Mouse (Mus musculus): Measurements from ENCODE around the gene Bmp6. TPM values are rescaled to one million over a fixed set of nuclear protein-coding genes. Genes with fewer than 3 reads are reported as not detected.

Gene Bmp6
- 1.0 and 1.4 TPM in 2 replicates for polyA plus RNA-seq (2015; fragmentation: Nextera tagmentation; extraction: Ambion mirVana)

GRCm38 (mm10) chr13:38344713-38345430, at the start of gene Bmp6:
TSS of gene Bmp6 (plus strand) at chr13:38345107.
- H3K9me3 ChIP-seq (replicated peaks; ENCODE audit: control insufficient read depth, low read length): no peaks in the 10 kb centered on the region
- peak; percentile 94 for ATAC-seq (ENCODE audit: insufficient read depth, low FRiP score)
- H3K4me2 ChIP-seq (ENCODE audit: low read depth, low read length): peak within 1 kb of the TSS; percentile 88
- peak within 1 kb of the TSS; percentile 67 for H3K9ac ChIP-seq (ENCODE audit: low read length)
- H3K27ac ChIP-seq (ENCODE audit: low read length): no peak within 1 kb of the TSS
- H3K27me3 ChIP-seq (ENCODE audit: control insufficient read depth, insufficient read depth, low read length): peaks cover 38% of the 10 kb centered on the region
- H3K4me3 ChIP-seq (replicated peaks; ENCODE audit: low read length): peak within 1 kb of the TSS; percentile 57
- H3K36me3 ChIP-seq (ENCODE audit: control insufficient read depth, insufficient read depth, low read length): no peaks in the 10 kb centered on the region
- H3K4me1 ChIP-seq (ENCODE audit: control insufficient read depth, insufficient read depth, low read length): peaks cover 18% of the 10 kb centered on the region
- WGBS: 2% methylated on average over 54 of the region's 54 CpGs

- Histone ChIP-seq H3K4me3 (replicated peaks; ENCODE audit: low read length) (no peak overlapping the region), H3K9me3 (replicated peaks; ENCODE audit: control insufficient read depth, low read length) (no peaks in the 10 kb centered on the region), H3K9ac (ENCODE audit: low read length) (no peak overlapping the region), H3K4me1 (ENCODE audit: control insufficient read depth, insufficient read depth, low read length) (peaks cover 12% of the 10 kb centered on the region; the same call in 1 of the 2 replicates), H3K27ac (ENCODE audit: low read length) (peak overlapping the region; percentile 68), H3K27me3 (ENCODE audit: control insufficient read depth, insufficient read depth, low read length) (no peaks in the 10 kb centered on the region), H3K4me2 (ENCODE audit: low read depth, low read length) (peak overlapping the region; percentile 24; the same call in 1 of the 2 replicates), H3K36me3 (ENCODE audit: control insufficient read depth, insufficient read depth, low read length) (no peaks in the 10 kb centered on the region)
- ATAC-seq (ENCODE audit: insufficient read depth, low FRiP score): peak; percentile 63; the same call in 1 of the 2 replicates
- WGBS: 38% methylated on average over 8 of the region's 8 CpGs
Observed at GRCm38 (mm10) chr13:38296166-38296565, 48.7 kb upstream of the Bmp6 start.

GRCm38 (mm10) chr13:38296601-38297000, 48.3 kb upstream of the Bmp6 start:
- peak; percentile 46; the same call in 1 of the 2 replicates for ATAC-seq (ENCODE audit: insufficient read depth, low FRiP score)
- Histone ChIP-seq H3K27ac (ENCODE audit: low read length) (peak overlapping the region; percentile 68), H3K9ac (ENCODE audit: low read length) (no peak overlapping the region), H3K27me3 (ENCODE audit: control insufficient read depth, insufficient read depth, low read length) (no peaks in the 10 kb centered on the region), H3K36me3 (ENCODE audit: control insufficient read depth, insufficient read depth, low read length) (no peaks in the 10 kb centered on the region), H3K4me2 (ENCODE audit: low read depth, low read length) (peak overlapping the region; percentile 24; the same call in 1 of the 2 replicates), H3K4me1 (ENCODE audit: control insufficient read depth, insufficient read depth, low read length) (peaks cover 12% of the 10 kb centered on the region; the same call in 1 of the 2 replicates), H3K9me3 (replicated peaks; ENCODE audit: control insufficient read depth, low read length) (no peaks in the 10 kb centered on the region), H3K4me3 (replicated peaks; ENCODE audit: low read length) (no peak overlapping the region)
- WGBS: 20% methylated on average over 8 of the region's 8 CpGs

GRCm38 (mm10) chr13:38311125-38311524, 33.8 kb upstream of the Bmp6 start:
- H3K4me1 ChIP-seq (ENCODE audit: control insufficient read depth, insufficient read depth, low read length): peaks cover 5% of the 10 kb centered on the region; the same call in 1 of the 2 replicates
- no peaks in the 10 kb centered on the region for H3K36me3 ChIP-seq (ENCODE audit: control insufficient read depth, insufficient read depth, low read length)
- no peak overlapping the region for H3K4me3 ChIP-seq (replicated peaks; ENCODE audit: low read length)
- no peak for ATAC-seq (ENCODE audit: insufficient read depth, low FRiP score)
- H3K9ac ChIP-seq (ENCODE audit: low read length): no peak overlapping the region
- no peak overlapping the region for H3K4me2 ChIP-seq (ENCODE audit: low read depth, low read length)
- 63% methylated on average over 3 of the region's 3 CpGs for WGBS
- no peaks in the 10 kb centered on the region for H3K9me3 ChIP-seq (replicated peaks; ENCODE audit: control insufficient read depth, low read length)
- H3K27me3 ChIP-seq (ENCODE audit: control insufficient read depth, insufficient read depth, low read length): no peaks in the 10 kb centered on the region
- H3K27ac ChIP-seq (ENCODE audit: low read length): peak overlapping the region; percentile 14; the same call in 1 of the 2 replicates

- ATAC-seq (ENCODE audit: insufficient read depth, low FRiP score): peak; percentile 86; the same call in 1 of the 2 replicates
- Histone ChIP-seq H3K4me2 (ENCODE audit: low read depth, low read length) (peak overlapping the region; percentile 24), H3K36me3 (ENCODE audit: control insufficient read depth, insufficient read depth, low read length) (no peaks in the 10 kb centered on the region), H3K27ac (ENCODE audit: low read length) (peak overlapping the region; percentile 84), H3K27me3 (ENCODE audit: control insufficient read depth, insufficient read depth, low read length) (no peaks in the 10 kb centered on the region), H3K4me1 (ENCODE audit: control insufficient read depth, insufficient read depth, low read length) (peaks cover 5% of the 10 kb centered on the region; the same call in 1 of the 2 replicates), H3K9me3 (replicated peaks; ENCODE audit: control insufficient read depth, low read length) (no peaks in the 10 kb centered on the region), H3K9ac (ENCODE audit: low read length) (no peak overlapping the region; the same call in 1 of the 2 replicates), H3K4me3 (replicated peaks; ENCODE audit: low read length) (0 out of 2 replicates have a peak overlapping the region, but pooled peaks have one; percentile 5)
- 58% methylated on average over 12 of the region's 12 CpGs for WGBS
Observed at GRCm38 (mm10) chr13:38312357-38313040, 32.4 kb upstream of the Bmp6 start.

GRCm38 (mm10) chr13:38314590-38314989, 30.3 kb upstream of the Bmp6 start:
- Histone ChIP-seq H3K27me3 (ENCODE audit: control insufficient read depth, insufficient read depth, low read length) (no peaks in the 10 kb centered on the region), H3K36me3 (ENCODE audit: control insufficient read depth, insufficient read depth, low read length) (no peaks in the 10 kb centered on the region), H3K4me2 (ENCODE audit: low read depth, low read length) (no peak overlapping the region), H3K9me3 (replicated peaks; ENCODE audit: control insufficient read depth, low read length) (no peaks in the 10 kb centered on the region), H3K9ac (ENCODE audit: low read length) (no peak overlapping the region), H3K27ac (ENCODE audit: low read length) (no peak overlapping the region), H3K4me3 (replicated peaks; ENCODE audit: low read length) (no peak overlapping the region), H3K4me1 (ENCODE audit: control insufficient read depth, insufficient read depth, low read length) (peaks cover 5% of the 10 kb centered on the region; the same call in 1 of the 2 replicates)
- WGBS: 60% methylated on average over 7 of the region's 7 CpGs
- ATAC-seq (ENCODE audit: insufficient read depth, low FRiP score): no peak

- Histone ChIP-seq H3K27me3 (ENCODE audit: control insufficient read depth, insufficient read depth, low read length) (no peaks in the 10 kb centered on the region), H3K9me3 (replicated peaks; ENCODE audit: control insufficient read depth, low read length) (no peaks in the 10 kb centered on the region), H3K4me2 (ENCODE audit: low read depth, low read length) (no peak overlapping the region), H3K27ac (ENCODE audit: low read length) (no peak overlapping the region), H3K9ac (ENCODE audit: low read length) (no peak overlapping the region), H3K4me1 (ENCODE audit: control insufficient read depth, insufficient read depth, low read length) (peaks cover 2% of the 10 kb centered on the region), H3K36me3 (ENCODE audit: control insufficient read depth, insufficient read depth, low read length) (no peaks in the 10 kb centered on the region), H3K4me3 (replicated peaks; ENCODE audit: low read length) (no peak overlapping the region)
- no peak for ATAC-seq (ENCODE audit: insufficient read depth, low FRiP score)
- 64% methylated on average over 1 of the region's 1 CpGs for WGBS
Observed at GRCm38 (mm10) chr13:38318418-38318817, 26.5 kb upstream of the Bmp6 start.

GRCm38 (mm10) chr13:38320354-38320753, 24.6 kb upstream of the Bmp6 start:
- H3K9ac ChIP-seq (ENCODE audit: low read length): no peak overlapping the region
- peaks cover 5% of the 10 kb centered on the region for H3K4me1 ChIP-seq (ENCODE audit: control insufficient read depth, insufficient read depth, low read length)
- WGBS: 25% methylated on average over 10 of the region's 10 CpGs
- no peaks in the 10 kb centered on the region for H3K9me3 ChIP-seq (replicated peaks; ENCODE audit: control insufficient read depth, low read length)
- no peak overlapping the region for H3K4me3 ChIP-seq (replicated peaks; ENCODE audit: low read length)
- 0 out of 2 replicates have a peak overlapping the region, but pooled peaks have one; percentile 11 for H3K4me2 ChIP-seq (ENCODE audit: low read depth, low read length)
- no peak; the same call in 1 of the 2 replicates for ATAC-seq (ENCODE audit: insufficient read depth, low FRiP score)
- H3K27me3 ChIP-seq (ENCODE audit: control insufficient read depth, insufficient read depth, low read length): no peaks in the 10 kb centered on the region
- H3K36me3 ChIP-seq (ENCODE audit: control insufficient read depth, insufficient read depth, low read length): no peaks in the 10 kb centered on the region
- H3K27ac ChIP-seq (ENCODE audit: low read length): no peak overlapping the region

GRCm38 (mm10) chr13:38324452-38324851, 20.5 kb upstream of the Bmp6 start:
- Histone ChIP-seq H3K4me1 (ENCODE audit: control insufficient read depth, insufficient read depth, low read length) (peaks cover 5% of the 10 kb centered on the region), H3K9me3 (replicated peaks; ENCODE audit: control insufficient read depth, low read length) (no peaks in the 10 kb centered on the region), H3K4me2 (ENCODE audit: low read depth, low read length) (no peak overlapping the region), H3K4me3 (replicated peaks; ENCODE audit: low read length) (no peak overlapping the region), H3K36me3 (ENCODE audit: control insufficient read depth, insufficient read depth, low read length) (no peaks in the 10 kb centered on the region), H3K27ac (ENCODE audit: low read length) (no peak overlapping the region), H3K9ac (ENCODE audit: low read length) (no peak overlapping the region), H3K27me3 (ENCODE audit: control insufficient read depth, insufficient read depth, low read length) (no peaks in the 10 kb centered on the region)
- peak; percentile 47; the same call in 1 of the 2 replicates for ATAC-seq (ENCODE audit: insufficient read depth, low FRiP score)
- 25% methylated on average over 10 of the region's 10 CpGs for WGBS
